Mouse (Mus musculus) ES-Bruce4 (cell line): ENCODE measurements around the gene Slc25a36.

Experiments used
- CTCF ChIP-seq: IDR thresholded peaks from one replicate; pipeline ENCODE4 v1.8.1; 2011; ENCODE audit warnings: low read depth, low read length
- EP300 ChIP-seq: IDR thresholded peaks from 2 replicates; pipeline ENCODE4 v1.6.1; 2011; ENCODE audit warnings: low read depth, low read length; ENCODE audit not compliant: insufficient read depth
- POLR2A ChIP-seq: IDR thresholded peaks from one replicate; pipeline ENCODE4 v1.8.1; 2011; ENCODE audit warnings: low read length; ENCODE audit not compliant: insufficient read depth

DNA sequence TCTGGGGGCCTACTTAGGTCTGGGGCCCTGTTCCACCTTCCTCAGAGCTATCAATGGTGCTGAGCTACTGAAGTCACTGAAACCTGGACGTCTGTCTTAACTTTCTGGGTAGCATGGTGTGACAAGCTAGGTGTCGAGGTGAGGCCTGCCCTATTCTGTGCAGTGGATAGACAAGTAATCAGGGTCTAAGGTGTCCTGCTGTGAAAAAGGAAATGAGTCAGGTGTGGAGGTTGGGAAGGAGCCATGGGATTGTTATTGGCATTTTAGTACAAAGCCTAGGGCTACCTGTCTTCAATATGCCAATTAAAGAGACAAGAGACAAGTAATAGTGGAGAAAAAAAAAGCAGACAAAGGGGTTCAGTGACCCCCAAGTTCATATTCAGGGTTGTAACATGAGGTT, 30.8 kb upstream of the Slc25a36 start:
- TF ChIP-seq POLR2A (no peak), CTCF (no peak), EP300 (no peak)
